Mouse (Mus musculus) forebrain, embryonic 12.5 days (tissue): ENCODE measurements around the gene Fosb. TPM values are rescaled to one million over a fixed set of nuclear protein-coding genes. Genes with fewer than 3 reads are reported as not detected.

Source experiments
- ATAC-seq: fragments of 200-750 bp; cut with Nextera tagmentation; 2 replicates; pipeline ENCODE4 v1.8.0; 2017; ENCODE audit warnings: moderate TSS enrichment; ENCODE audit not compliant: low FRiP score
- H3K27ac ChIP-seq: fragments of 300-500 bp; sonication (generic); 2 replicates; pipeline ENCODE4 v1.5.1; 2016; ENCODE audit warnings: mild to moderate bottlenecking
- H3K27me3 ChIP-seq: fragments of 300-500 bp; sonication (generic); 2 replicates; pipeline ENCODE4 v1.6.1; 2016; ENCODE audit warnings: mild to moderate bottlenecking
- H3K36me3 ChIP-seq: fragments of 300-500 bp; sonication (generic); replicated peaks from 2 replicates; pipeline ENCODE4 v1.6.1; 2016; ENCODE audit warnings: mild to moderate bottlenecking
- H3K4me1 ChIP-seq: fragments of 300-500 bp; sonication (generic); 2 replicates; pipeline ENCODE4 v1.6.1; 2016
- H3K4me2 ChIP-seq: fragments of 300-500 bp; sonication (generic); 2 replicates; pipeline ENCODE4 v1.6.1; 2016; ENCODE audit warnings: mild to moderate bottlenecking, moderate library complexity
- H3K4me3 ChIP-seq: fragments of 300-500 bp; sonication (generic); replicated peaks from 2 replicates; pipeline ENCODE4 v1.5.1; 2016; ENCODE audit warnings: mild to moderate bottlenecking
- H3K9ac ChIP-seq: fragments of 300-500 bp; sonication (generic); 2 replicates; pipeline ENCODE4 v1.6.1; 2016; ENCODE audit warnings: mild to moderate bottlenecking
- H3K9me3 ChIP-seq: fragments of 300-500 bp; sonication (generic); 2 replicates; pipeline ENCODE4 v1.6.1; 2016
- WGBS: fragments of 180-500 bp; shearing (Covaris S2); methylation state at CpG from one replicate; pipeline ENCODE4 v1.1.7; 2016; 5-methylcytosine and 5-hydroxymethylcytosine counted together
- polyA plus RNA-seq: library from polyadenylated mRNA; unstranded; fragments of >200 nt; fragmentation: Nextera tagmentation; extraction: Ambion mirVana; gene quantifications from 2 replicates; pipeline ENCODE4 v1.2.1, GENCODE M21; 2016

Fosb gene
- polyA plus RNA-seq, 1 experiment from 2014 or later: not detected

- Histone ChIP-seq H3K27me3 (peaks cover 20% of the 10 kb centered on the region), H3K9ac (no peak overlapping the region), H3K4me2 (peak overlapping the region; percentile 9; the same call in 1 of the 2 replicates), H3K27ac (no peak overlapping the region), H3K9me3 (no peaks in the 10 kb centered on the region), H3K4me1 (peaks cover 32% of the 10 kb centered on the region), H3K36me3 (peaks cover 4% of the 10 kb centered on the region), H3K4me3 (no peak overlapping the region)
- 1% methylated on average over 11 of the region's 11 CpGs for WGBS
- ATAC-seq: no peak
Measured at GRCm38 (mm10) chr7:19343210-19343808, 33.5 kb upstream of the Fosb start.

DNA sequence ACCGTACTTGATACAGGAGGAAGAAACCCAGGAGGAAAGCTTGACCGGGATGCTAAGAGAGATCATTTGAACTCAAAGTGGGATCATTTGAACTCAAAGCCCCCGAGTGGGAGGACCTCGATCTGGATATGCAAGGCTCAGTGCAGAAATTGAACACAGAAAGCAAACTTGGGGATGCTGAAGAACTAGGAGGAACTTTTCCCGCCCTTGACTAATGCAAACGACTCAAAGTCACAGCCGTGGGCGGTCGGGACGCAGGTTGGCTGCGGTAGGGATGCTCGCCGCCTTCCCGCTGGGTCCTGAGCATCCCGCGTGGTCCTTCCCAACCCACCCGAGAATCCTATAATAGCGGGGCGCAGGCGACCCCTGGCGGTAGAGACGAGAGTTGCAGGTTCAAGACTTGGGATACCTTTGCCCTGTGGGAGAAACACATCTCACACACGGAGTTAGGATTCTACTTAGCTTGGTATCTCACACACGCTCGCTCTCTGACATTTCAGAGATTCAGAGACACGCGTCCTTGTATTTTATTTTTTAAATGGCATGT lies 32.7 kb upstream of the Fosb start:
- ATAC-seq: peak; percentile 24
- H3K4me2 ChIP-seq: peak overlapping the region; percentile 97
- no peaks in the 10 kb centered on the region for H3K9me3 ChIP-seq
- peaks cover 32% of the 10 kb centered on the region for H3K4me1 ChIP-seq
- no peak overlapping the region for H3K27ac ChIP-seq
- H3K27me3 ChIP-seq: peaks cover 23% of the 10 kb centered on the region
- under 1% methylated on average over 27 of the region's 27 CpGs for WGBS
- no peaks in the 10 kb centered on the region for H3K36me3 ChIP-seq
- H3K4me3 ChIP-seq: peak overlapping the region; percentile 55
- peak overlapping the region; percentile 75 for H3K9ac ChIP-seq

DNA sequence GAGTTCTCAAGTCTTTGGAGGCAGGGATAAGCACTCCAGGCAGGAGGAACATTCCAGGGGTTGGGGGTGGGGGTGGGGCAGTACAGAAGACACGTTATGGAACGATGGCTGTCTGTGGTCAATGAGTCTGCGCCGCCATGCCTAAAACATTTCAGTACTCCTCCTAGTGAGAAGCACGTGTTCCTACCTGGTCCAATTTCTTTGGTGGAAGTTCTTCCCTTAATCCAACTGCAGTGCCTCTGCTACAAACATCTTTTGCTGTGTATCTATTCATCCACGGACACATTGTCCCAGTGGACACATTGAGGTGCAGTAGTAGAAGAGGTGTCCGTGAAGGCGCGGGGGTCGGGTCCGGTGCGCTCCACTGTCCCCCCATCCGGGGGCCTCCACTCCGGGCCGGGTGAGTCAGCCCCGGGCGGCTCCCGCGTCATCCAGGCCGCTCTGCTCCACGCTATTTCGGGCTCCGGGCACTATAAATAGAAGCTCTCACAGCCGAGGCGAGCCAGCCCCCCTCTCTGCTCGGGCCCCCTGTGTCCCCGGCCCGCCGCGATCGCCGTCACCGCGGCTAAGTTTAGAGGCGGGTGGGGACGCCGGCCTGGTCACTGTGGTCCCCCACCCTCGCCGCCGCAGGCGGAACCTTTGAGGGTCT lies 32.0 kb upstream of the Fosb start:
- under 1% methylated on average over 41 of the region's 41 CpGs for WGBS
- peaks cover 32% of the 10 kb centered on the region for H3K4me1 ChIP-seq
- peak overlapping the region; percentile 97 for H3K4me2 ChIP-seq
- H3K9ac ChIP-seq: peak overlapping the region; percentile 75
- ATAC-seq: peak; percentile 22; the same call in 1 of the 2 replicates
- H3K36me3 ChIP-seq: no peaks in the 10 kb centered on the region
- H3K27ac ChIP-seq: no peak overlapping the region
- H3K9me3 ChIP-seq: no peaks in the 10 kb centered on the region
- peaks cover 30% of the 10 kb centered on the region for H3K27me3 ChIP-seq
- H3K4me3 ChIP-seq: peak overlapping the region; percentile 55

DNA sequence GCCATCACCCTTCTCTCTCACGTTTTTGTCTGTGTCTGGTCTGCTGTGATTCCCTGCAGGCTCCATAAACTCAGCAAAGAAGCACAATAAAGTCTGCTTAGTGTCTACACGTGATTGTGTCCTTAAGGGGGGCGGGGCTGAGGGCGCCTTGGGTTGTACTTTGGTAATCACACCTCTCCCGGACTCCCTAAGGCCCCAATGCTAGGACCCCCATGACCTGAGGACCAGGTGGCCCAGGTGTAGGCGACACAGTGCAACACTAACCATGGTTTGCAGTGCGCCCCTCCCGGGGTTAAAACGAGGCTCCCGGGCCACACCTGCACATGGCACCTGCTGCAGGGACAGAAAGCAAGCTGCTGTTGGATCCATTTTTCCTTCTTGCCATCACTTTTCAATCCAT lies 31.4 kb upstream of the Fosb start:
- WGBS: 19% methylated on average over 10 of the region's 10 CpGs
- Histone ChIP-seq H3K27ac (no peak overlapping the region), H3K9me3 (no peaks in the 10 kb centered on the region), H3K4me3 (peak overlapping the region; percentile 55; the same call in 1 of the 2 replicates), H3K9ac (no peak overlapping the region), H3K4me1 (peaks cover 31% of the 10 kb centered on the region), H3K27me3 (peaks cover 30% of the 10 kb centered on the region), H3K36me3 (no peaks in the 10 kb centered on the region), H3K4me2 (peak overlapping the region; percentile 97)
- ATAC-seq: no peak

DNA sequence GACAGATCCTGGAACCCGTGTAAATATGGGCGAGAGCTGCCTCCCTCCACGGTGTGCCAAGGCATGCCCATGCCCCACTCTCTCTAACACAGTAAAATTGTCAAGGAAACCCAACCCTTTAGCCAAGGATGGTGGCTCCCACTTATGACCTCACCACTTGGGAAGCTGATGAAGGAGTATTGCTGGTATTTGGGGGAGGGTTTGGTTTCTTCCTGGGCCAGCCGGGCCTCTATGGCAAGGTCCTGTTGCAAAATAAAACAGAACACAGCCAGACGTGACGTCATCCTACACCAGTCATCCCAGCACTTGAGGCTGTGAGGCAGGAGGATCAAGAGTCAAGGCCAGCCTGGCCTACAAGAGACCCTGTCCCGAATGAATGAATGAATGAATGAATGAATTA lies 28.7 kb upstream of the Fosb start:
- no peak overlapping the region for H3K9ac ChIP-seq
- H3K9me3 ChIP-seq: no peaks in the 10 kb centered on the region
- H3K4me2 ChIP-seq: no peak overlapping the region
- peaks cover 15% of the 10 kb centered on the region for H3K4me1 ChIP-seq
- H3K27ac ChIP-seq: no peak overlapping the region
- peaks cover 27% of the 10 kb centered on the region for H3K27me3 ChIP-seq
- 78% methylated on average over 7 of the region's 7 CpGs for WGBS
- H3K4me3 ChIP-seq: no peak overlapping the region
- no peaks in the 10 kb centered on the region for H3K36me3 ChIP-seq
- no peak for ATAC-seq

- Histone ChIP-seq H3K4me2 (no peak overlapping the region), H3K27ac (no peak overlapping the region), H3K4me3 (no peak overlapping the region), H3K36me3 (no peaks in the 10 kb centered on the region), H3K9me3 (no peaks in the 10 kb centered on the region), H3K9ac (no peak overlapping the region), H3K27me3 (peaks cover 27% of the 10 kb centered on the region), H3K4me1 (peaks cover 14% of the 10 kb centered on the region)
- WGBS: 55% methylated on average over 2 of the region's 2 CpGs
- no peak for ATAC-seq
Measured at GRCm38 (mm10) chr7:19338060-19338459, 28.2 kb upstream of the Fosb start.

GRCm38 (mm10) chr7:19337122-19337521 lies 27.3 kb upstream of the Fosb start:
- 71% methylated on average over 10 of the region's 10 CpGs for WGBS
- Histone ChIP-seq H3K4me2 (no peak overlapping the region), H3K27ac (no peak overlapping the region), H3K4me3 (no peak overlapping the region), H3K27me3 (peaks cover 23% of the 10 kb centered on the region), H3K36me3 (no peaks in the 10 kb centered on the region), H3K9ac (no peak overlapping the region), H3K4me1 (peaks cover 9% of the 10 kb centered on the region), H3K9me3 (no peaks in the 10 kb centered on the region)
- ATAC-seq: no peak

- H3K4me2 ChIP-seq: no peak overlapping the region
- no peak overlapping the region for H3K4me3 ChIP-seq
- H3K27me3 ChIP-seq: 0 out of 2 replicates have a peak, but pooled peaks cover 10% of the 10 kb centered on the region
- whole genome bisulfite sequencing: 43% methylated on average over 3 of the region's 3 CpGs
- H3K9me3 ChIP-seq: no peaks in the 10 kb centered on the region
- H3K27ac ChIP-seq: no peak overlapping the region
- no peaks in the 10 kb centered on the region; the same call in 1 of the 2 replicates for H3K4me1 ChIP-seq
- no peaks in the 10 kb centered on the region for H3K36me3 ChIP-seq
- no peak overlapping the region for H3K9ac ChIP-seq
- ATAC-seq: no peak
Measured at GRCm38 (mm10) chr7:19335583-19335982, 25.7 kb upstream of the Fosb start.

DNA sequence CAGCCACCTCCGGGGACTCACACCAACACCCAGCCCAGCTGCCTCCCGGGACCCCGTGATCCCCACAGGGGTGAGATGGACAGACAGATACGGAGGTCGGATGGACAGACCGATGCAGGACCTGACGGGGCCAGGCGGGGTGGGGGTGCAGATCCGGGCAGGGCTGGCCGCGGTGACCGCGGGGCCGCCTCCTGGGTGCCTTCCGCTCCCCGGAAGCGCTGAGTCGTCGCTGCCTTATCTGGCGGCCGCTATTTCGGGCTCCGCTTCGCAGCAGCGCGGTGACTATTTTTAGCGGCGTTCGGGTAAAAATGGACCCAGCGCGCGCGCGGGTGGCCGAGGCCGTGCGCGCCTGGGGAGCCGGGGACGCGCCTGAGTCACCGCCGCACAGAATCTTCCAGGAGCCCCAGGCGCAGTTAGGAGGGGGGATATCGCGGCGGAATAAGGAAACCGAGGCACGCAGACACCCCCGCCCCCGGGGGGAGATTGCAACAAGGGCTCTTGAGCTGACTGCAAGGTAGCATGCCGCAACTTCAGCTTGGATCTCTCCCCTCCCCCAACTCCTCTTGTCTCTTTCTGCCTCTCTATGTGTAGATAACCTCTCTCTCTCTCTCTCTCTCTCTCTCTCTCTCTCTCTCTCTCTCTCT lies 23.0 kb upstream of the Fosb start:
- Histone ChIP-seq H3K9me3 (no peaks in the 10 kb centered on the region), H3K9ac (peak overlapping the region; percentile 80), H3K27me3 (0 out of 2 replicates have a peak, but pooled peaks cover 10% of the 10 kb centered on the region), H3K36me3 (no peaks in the 10 kb centered on the region), H3K27ac (peak overlapping the region; percentile 67), H3K4me1 (peaks cover 1% of the 10 kb centered on the region), H3K4me3 (peak overlapping the region; percentile 70), H3K4me2 (peak overlapping the region; percentile 88)
- WGBS: under 1% methylated on average over 52 of the region's 52 CpGs
- ATAC-seq: peak; percentile 67

- Histone ChIP-seq H3K27me3 (0 out of 2 replicates have a peak, but pooled peaks cover under 1% of the 10 kb centered on the region), H3K9me3 (no peaks in the 10 kb centered on the region), H3K9ac (no peak overlapping the region), H3K27ac (no peak overlapping the region), H3K4me3 (no peak overlapping the region), H3K4me1 (peaks cover 10% of the 10 kb centered on the region), H3K36me3 (no peaks in the 10 kb centered on the region), H3K4me2 (no peak overlapping the region)
- ATAC-seq: no peak
- WGBS: 61% methylated on average over 2 of the region's 2 CpGs
Measured at GRCm38 (mm10) chr7:19331910-19332309, 22.1 kb upstream of the Fosb start.

DNA sequence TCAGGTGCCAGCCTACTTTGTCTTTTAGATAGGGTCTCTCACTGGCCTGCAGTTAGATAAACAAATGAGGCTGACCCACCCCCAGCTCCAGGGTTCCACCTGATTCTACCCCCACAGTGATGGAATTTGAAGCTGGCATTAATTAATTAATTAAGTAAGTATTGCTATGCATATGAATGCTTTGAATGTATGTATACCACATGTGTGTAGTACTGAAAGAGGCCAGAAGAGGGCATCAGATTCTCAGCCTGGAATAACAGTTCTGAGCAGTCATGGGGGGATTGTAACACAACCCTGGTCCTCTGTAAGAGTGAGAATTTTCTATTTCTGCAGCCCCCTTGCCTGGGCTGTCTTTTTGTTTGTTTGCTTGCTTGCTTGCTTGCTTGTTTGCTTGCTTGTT lies 18.6 kb upstream of the Fosb start:
- H3K9ac ChIP-seq: no peak overlapping the region
- no peak for ATAC-seq
- no peaks in the 10 kb centered on the region for H3K36me3 ChIP-seq
- peaks cover 5% of the 10 kb centered on the region; the same call in 1 of the 2 replicates for H3K27me3 ChIP-seq
- H3K4me3 ChIP-seq: no peak overlapping the region
- H3K4me1 ChIP-seq: peaks cover 24% of the 10 kb centered on the region
- H3K4me2 ChIP-seq: no peak overlapping the region
- H3K27ac ChIP-seq: no peak overlapping the region
- H3K9me3 ChIP-seq: no peaks in the 10 kb centered on the region

GRCm38 (mm10) chr7:19327782-19328181 lies 17.9 kb upstream of the Fosb start:
- Histone ChIP-seq H3K4me2 (no peak overlapping the region), H3K9ac (peak overlapping the region; percentile 26; the same call in 1 of the 2 replicates), H3K4me1 (peaks cover 24% of the 10 kb centered on the region), H3K36me3 (no peaks in the 10 kb centered on the region), H3K9me3 (no peaks in the 10 kb centered on the region), H3K4me3 (no peak overlapping the region), H3K27me3 (peaks cover 7% of the 10 kb centered on the region; the same call in 1 of the 2 replicates), H3K27ac (no peak overlapping the region)
- 86% methylated on average over 5 of the region's 5 CpGs for WGBS
- no peak for ATAC-seq
